Mouse (Mus musculus) small intestine, adult 2 months (tissue): ENCODE results near the gene Tet2.

Source experiments
- CTCF ChIP-seq: fragments of 200-500 bp; IDR thresholded peaks from 2 replicates; pipeline ENCODE4 v1.5.1; 2012; ENCODE audit warnings: low read depth, mild to moderate bottlenecking, control low read depth, inconsistent platforms, low read length, moderate library complexity, mixed read lengths; ENCODE audit not compliant: insufficient replicate concordance, insufficient read length; ENCODE audit errors: extremely low read depth
- POLR2A ChIP-seq: fragments of 200-500 bp; IDR thresholded peaks from 2 replicates; pipeline ENCODE4 v1.6.1; 2012; ENCODE audit warnings: low read depth, mild to moderate bottlenecking, control low read depth, inconsistent platforms, low read length, moderate library complexity

DNA sequence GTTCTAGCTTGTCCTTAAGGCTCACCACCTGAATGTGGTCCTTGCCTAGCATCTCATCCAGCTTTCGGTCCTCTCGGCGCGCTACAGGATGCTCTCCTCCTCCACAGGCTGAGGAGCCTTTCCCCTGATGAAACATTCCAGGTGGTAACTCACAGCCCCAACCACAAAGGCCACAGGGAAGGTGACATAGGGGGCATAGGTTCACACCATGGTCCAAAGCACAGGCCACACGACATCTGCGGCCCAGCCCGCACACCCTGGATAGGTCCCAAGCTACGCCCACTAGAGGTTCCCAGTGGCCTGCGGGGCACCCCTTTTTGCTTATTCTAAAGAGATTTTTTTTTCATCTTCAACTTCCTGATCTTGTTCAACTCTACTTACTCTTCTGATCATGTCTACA lies 34.7 kb upstream of the Tet2 start:
- TF ChIP-seq CTCF, result no peak
- TF ChIP-seq POLR2A, result no peak
